Mouse (Mus musculus) erythroblast, embryonic 14.5 days (primary cell): ENCODE results near the gene Frmd8. TPM values are rescaled to one million over a fixed set of nuclear protein-coding genes. Genes with fewer than 3 reads are reported as not detected.
A peak's percentile ranks its signal among the peaks of the same experiment; 100 is the strongest.

Experiments
- H3K27me3 ChIP-seq: 2 replicates; pipeline ENCODE4 v1.6.1; 2012; ENCODE audit warnings: inconsistent platforms; ENCODE audit not compliant: control insufficient read depth
- H3K36me3 ChIP-seq: 2 replicates; pipeline ENCODE4 v1.6.1; 2012; ENCODE audit warnings: mild to moderate bottlenecking, inconsistent platforms; ENCODE audit not compliant: control insufficient read depth
- H3K4me1 ChIP-seq: 2 replicates; pipeline ENCODE4 v1.6.1; 2012; ENCODE audit warnings: inconsistent platforms; ENCODE audit not compliant: control insufficient read depth
- H3K4me3 ChIP-seq: replicated peaks from 2 replicates; pipeline ENCODE3; 2012; ENCODE audit warnings: moderate library complexity, mild to moderate bottlenecking, inconsistent platforms
- H3K9me3 ChIP-seq: 2 replicates; pipeline ENCODE4 v1.6.1; 2012; ENCODE audit warnings: low read length, inconsistent platforms, mixed read lengths; ENCODE audit not compliant: control insufficient read depth
- GATA1 ChIP-seq: IDR thresholded peaks from 2 replicates; pipeline ENCODE4 v1.6.1; 2012; ENCODE audit warnings: low read length, inconsistent platforms, mixed read lengths
- TAL1 ChIP-seq: IDR thresholded peaks from 3 replicates; pipeline ENCODE4 v1.6.1; 2012; ENCODE audit warnings: low read length, inconsistent platforms, mixed read lengths
- polyA plus RNA-seq: library from polyadenylated mRNA; stranded (reverse); fragments of >175 nt; gene quantifications from 2 replicates; pipeline ENCODE4 v1.2.3, GENCODE M21; 2012

Frmd8 gene
- polyA plus RNA-seq, 1 experiment, result 0.75 TPM

DNA sequence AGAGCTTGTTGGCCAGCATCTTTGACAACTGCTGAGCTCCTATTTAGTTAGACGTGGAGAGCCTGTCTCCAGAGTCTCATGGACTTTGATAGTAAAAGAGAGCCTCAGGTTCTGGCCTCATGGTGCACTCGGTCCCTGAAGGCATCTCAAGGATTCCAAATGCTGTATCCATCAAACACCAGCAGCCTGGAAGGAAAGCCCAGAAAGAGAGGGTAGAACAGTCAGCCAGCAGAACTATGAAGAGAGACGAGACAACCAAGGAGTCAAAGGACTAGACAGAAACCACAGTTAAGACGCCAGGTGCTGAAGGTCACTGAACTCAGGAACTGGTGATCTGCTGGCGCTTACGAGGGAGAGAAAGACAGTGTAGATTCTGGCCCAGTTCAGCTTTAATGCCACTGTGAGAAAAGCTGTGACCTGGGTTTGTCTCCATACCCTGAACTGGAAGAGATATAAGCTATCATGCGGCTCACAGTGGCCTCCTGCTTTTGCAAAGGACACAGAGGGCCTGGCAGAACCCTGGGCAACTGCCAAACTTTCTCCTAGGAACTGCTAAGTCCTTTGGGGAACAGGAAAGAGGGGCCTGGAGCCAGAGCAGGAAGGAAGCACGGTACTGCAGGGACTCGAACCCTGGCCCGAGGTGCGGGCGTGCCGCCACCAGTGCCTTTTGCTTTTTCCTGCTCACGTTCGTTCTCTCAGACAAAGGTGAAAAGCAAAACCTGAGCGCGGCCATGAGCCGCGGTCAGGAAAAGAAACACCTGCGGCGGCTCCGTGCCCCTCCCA, 50.8 kb downstream of the Frmd8 start:
- H3K4me1 ChIP-seq, result peaks cover 26% of the 10 kb centered on the region
- no peak for TF ChIP-seq TAL1
- no peak for TF ChIP-seq GATA1
- H3K36me3 ChIP-seq, result peaks cover 5% of the 10 kb centered on the region
- H3K27me3 ChIP-seq, result no peaks in the 10 kb centered on the region
- no peaks in the 10 kb centered on the region for H3K9me3 ChIP-seq
- H3K4me3 ChIP-seq, result no peak overlapping the region

DNA sequence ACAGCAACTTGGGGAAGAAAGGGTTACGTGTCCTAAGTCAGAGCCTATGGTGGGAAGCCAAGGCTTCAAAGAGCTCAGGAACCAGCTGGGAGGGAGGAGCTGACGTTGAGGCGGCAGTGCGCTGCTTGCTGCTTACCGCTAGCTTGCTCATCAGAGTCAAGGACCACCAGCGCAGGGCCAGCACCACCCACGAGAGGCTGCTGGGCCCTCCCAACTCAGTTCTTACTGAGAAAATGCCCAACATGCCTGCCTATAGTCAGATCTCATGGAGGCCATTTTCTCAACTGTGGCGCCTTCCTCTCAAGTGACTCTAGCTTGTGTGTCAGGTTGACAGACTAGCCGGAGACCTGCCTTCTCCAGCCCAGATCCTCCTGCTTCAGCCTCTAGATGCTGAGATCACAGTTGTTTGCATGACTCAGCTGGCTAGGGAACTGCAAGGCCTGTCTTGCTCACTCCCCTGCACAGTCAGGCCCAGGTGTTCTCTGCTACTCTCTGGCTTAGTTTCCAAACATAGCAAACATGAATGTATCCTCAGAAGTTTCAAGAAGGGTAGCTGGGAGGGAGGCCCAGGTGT, 51.7 kb downstream of the Frmd8 start:
- Histone ChIP-seq H3K27me3 (no peaks in the 10 kb centered on the region), H3K4me3 (peak overlapping the region; percentile 1), H3K4me1 (peaks cover 34% of the 10 kb centered on the region), H3K9me3 (no peaks in the 10 kb centered on the region), H3K36me3 (peaks cover 5% of the 10 kb centered on the region; the same call in 1 of the 2 replicates)
- TF ChIP-seq TAL1 (no peak), GATA1 (no peak)

DNA sequence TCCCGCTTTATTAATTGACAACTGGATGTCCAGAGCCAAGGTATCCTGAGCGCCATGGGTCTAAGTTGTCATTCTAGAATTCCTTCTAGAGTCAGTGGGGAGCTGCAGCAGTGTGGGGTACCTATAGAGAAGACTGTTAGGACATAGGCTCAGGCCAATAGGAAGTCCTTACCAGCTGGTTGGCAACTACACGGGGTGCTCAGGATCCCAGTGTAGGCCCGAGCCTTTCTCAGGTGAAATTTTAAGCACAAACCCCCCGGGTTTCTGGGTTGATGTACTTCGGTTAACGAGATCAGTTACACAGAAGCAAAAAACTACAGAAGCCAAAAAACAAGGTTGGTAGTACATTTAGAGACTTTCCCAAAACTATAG, 52.3 kb downstream of the Frmd8 start:
- no peaks in the 10 kb centered on the region for H3K9me3 ChIP-seq
- no peaks in the 10 kb centered on the region for H3K27me3 ChIP-seq
- peaks cover 5% of the 10 kb centered on the region; the same call in 1 of the 2 replicates for H3K36me3 ChIP-seq
- H3K4me1 ChIP-seq, result peaks cover 40% of the 10 kb centered on the region
- TF ChIP-seq GATA1 (no peak), TAL1 (no peak)
- H3K4me3 ChIP-seq, result no peak overlapping the region

DNA sequence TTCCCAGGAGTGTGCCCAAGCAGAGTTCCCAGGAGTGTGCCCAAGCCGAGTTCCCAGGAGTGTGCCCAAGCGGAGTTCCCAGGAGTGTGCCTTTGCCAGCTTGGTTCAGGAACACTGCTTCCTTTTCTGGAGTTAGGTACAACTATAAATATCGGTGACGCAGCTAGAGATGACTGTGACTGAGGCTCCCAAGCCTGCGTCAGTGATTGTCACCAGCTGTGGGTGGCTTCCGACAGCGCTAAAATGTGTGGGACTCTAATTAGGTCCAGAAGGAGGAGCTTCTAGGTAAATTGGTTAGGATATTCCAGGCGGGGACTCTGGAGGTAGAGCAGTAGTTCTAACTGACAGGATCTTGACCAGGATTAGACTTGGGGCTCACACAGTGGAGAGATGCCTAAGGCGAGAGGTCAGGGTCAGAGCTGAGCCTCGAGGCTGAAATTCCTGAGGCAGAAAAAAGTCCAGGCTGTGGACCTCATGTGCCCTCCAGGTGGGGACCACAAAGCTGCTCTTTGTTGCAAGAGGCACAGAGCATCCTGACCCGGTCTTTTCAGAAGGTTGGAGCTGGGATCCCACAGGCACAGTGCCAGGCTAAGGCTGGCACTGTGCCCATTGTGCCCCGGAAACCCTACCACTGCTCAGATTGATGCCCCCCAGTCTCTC, 52.8 kb downstream of the Frmd8 start:
- Histone ChIP-seq H3K4me1 (peaks cover 45% of the 10 kb centered on the region), H3K4me3 (no peak overlapping the region), H3K9me3 (no peaks in the 10 kb centered on the region), H3K36me3 (peaks cover 5% of the 10 kb centered on the region; the same call in 1 of the 2 replicates), H3K27me3 (no peaks in the 10 kb centered on the region)
- no peak for TF ChIP-seq TAL1
- no peak for TF ChIP-seq GATA1

DNA sequence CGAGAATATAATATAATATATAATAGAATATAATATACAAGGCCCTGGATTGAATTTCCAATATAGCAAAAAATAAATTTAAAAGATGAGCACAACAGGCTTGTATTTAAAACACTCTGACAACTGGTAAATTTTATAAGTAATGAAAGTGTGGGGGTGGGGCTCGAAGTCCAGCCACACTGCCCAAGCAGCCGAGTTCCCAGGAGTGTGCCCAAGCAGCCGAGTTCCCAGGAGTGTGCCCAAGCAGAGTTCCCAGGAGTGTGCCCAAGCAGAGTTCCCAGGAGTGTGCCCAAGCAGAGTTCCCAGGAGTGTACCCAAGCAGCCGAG, 53.3 kb downstream of the Frmd8 start:
- no peaks in the 10 kb centered on the region for H3K27me3 ChIP-seq
- no peak for TF ChIP-seq GATA1
- no peak for TF ChIP-seq TAL1
- H3K4me3 ChIP-seq, result no peak overlapping the region
- H3K4me1 ChIP-seq, result peaks cover 48% of the 10 kb centered on the region
- no peaks in the 10 kb centered on the region for H3K9me3 ChIP-seq
- peaks cover 5% of the 10 kb centered on the region; the same call in 1 of the 2 replicates for H3K36me3 ChIP-seq

GRCm38 (mm10) chr19:5819549-5819948, 55.5 kb downstream of the Frmd8 start:
- H3K27me3 ChIP-seq, result no peaks in the 10 kb centered on the region
- TF ChIP-seq TAL1 (no peak), GATA1 (no peak)
- H3K4me3 ChIP-seq, result no peak overlapping the region
- H3K9me3 ChIP-seq, result no peaks in the 10 kb centered on the region
- no peaks in the 10 kb centered on the region for H3K36me3 ChIP-seq
- H3K4me1 ChIP-seq, result peaks cover 54% of the 10 kb centered on the region

- TF ChIP-seq TAL1 (no peak), GATA1 (no peak)
- H3K4me1 ChIP-seq, result peaks cover 45% of the 10 kb centered on the region
- no peaks in the 10 kb centered on the region for H3K27me3 ChIP-seq
- H3K36me3 ChIP-seq, result no peaks in the 10 kb centered on the region
- no peaks in the 10 kb centered on the region for H3K9me3 ChIP-seq
- no peak overlapping the region for H3K4me3 ChIP-seq
These were observed 56.5 kb downstream of the Frmd8 start for GRCm38 (mm10) chr19:5818590-5818977.

GRCm38 (mm10) chr19:5817703-5818589, 57.1 kb downstream of the Frmd8 start:
- Histone ChIP-seq H3K27me3 (no peaks in the 10 kb centered on the region), H3K4me3 (peak overlapping the region; percentile 60), H3K36me3 (no peaks in the 10 kb centered on the region), H3K9me3 (no peaks in the 10 kb centered on the region), H3K4me1 (peaks cover 39% of the 10 kb centered on the region)
- TF ChIP-seq GATA1 (no peak), TAL1 (no peak)

DNA sequence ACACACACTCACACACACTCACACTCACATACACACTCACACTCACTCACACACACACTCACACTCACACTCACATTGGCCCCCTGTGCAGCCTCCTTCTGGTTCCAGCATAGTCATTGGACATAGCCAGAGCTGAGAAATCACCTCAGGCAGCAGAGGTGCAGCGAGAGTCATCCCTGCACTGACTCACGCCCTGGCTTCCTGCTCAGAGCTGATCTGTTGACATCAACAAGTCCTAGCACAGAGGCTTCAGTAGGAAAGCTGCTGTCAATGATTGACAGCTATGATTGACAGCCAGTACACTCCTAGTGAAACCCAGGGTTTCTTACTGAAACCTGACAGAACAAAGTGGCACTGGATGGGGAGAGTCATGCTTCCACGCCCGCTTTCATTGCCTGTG, 59.1 kb downstream of the Frmd8 start:
- Histone ChIP-seq H3K4me3 (no peak overlapping the region), H3K27me3 (no peaks in the 10 kb centered on the region), H3K4me1 (peaks cover 41% of the 10 kb centered on the region), H3K9me3 (no peaks in the 10 kb centered on the region), H3K36me3 (no peaks in the 10 kb centered on the region)
- no peak for TF ChIP-seq GATA1
- TF ChIP-seq TAL1, result no peak
